Mouse (Mus musculus) common myeloid progenitor, adult 5-6 weeks (primary cell): ENCODE results near the gene Slain1. TPM values are rescaled to one million over a fixed set of nuclear protein-coding genes. Genes with fewer than 3 reads are reported as not detected.
A peak's percentile ranks its signal among the peaks of the same experiment; 100 is the strongest.

Source experiments
- ATAC-seq: replicated peaks from 2 replicates; pipeline ENCODE4 v1.8.0; 2016; ENCODE audit warnings: low read depth, mild to moderate bottlenecking, moderate TSS enrichment, inconsistent platforms; ENCODE audit not compliant: poor library complexity, severe bottlenecking
- total RNA-seq: library from RNA; stranded (forward); fragments of 200-1000, 187-1606 nt; gene quantifications from 2 replicates; pipeline ENCODE4 v1.2.3, GENCODE M21; 2017

Slain1 gene
- total RNA-seq, 1 experiment from 2014 or later = 11.9 TPM

DNA sequence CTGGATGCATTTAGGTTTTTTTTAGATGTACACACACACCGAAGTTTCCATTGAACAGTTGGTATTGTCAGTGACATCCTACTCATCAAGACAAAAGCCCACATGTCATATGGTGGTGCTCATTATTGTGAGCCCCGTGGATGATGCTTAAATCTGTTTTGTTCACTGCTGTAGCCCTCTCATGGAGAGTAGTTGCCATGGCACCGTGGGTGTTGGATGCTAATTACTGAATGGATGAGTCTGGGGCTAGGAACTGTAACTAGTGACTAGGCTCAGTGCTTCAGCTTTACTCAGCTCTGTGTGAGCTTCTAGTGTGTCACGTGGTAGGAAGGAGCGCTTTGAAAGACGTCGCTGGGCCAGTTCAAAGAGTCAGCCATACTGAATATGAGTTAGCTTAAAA is 13.0 kb downstream of the Slain1 start:
- no peak for ATAC-seq

DNA sequence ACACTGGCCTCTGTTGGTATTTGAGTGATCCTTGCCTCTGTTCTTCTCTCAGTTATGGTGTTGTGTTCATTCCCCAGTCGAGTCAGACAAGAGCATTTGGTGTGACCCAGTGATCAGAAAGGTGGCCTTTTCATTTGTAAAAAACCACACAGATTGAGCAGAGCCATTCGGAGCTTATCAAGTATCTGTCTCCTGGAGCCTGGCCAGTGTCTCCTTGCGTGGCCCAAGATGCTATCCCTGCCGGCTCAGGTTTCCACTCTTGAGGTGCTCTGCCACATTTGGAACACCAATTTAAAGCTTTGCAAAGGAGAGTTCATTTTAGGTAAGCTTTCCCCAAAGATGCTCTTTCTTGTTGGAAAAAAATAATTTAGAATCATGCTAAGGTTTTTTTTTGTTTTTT is 14.4 kb downstream of the Slain1 start:
- ATAC-seq = no peak

DNA sequence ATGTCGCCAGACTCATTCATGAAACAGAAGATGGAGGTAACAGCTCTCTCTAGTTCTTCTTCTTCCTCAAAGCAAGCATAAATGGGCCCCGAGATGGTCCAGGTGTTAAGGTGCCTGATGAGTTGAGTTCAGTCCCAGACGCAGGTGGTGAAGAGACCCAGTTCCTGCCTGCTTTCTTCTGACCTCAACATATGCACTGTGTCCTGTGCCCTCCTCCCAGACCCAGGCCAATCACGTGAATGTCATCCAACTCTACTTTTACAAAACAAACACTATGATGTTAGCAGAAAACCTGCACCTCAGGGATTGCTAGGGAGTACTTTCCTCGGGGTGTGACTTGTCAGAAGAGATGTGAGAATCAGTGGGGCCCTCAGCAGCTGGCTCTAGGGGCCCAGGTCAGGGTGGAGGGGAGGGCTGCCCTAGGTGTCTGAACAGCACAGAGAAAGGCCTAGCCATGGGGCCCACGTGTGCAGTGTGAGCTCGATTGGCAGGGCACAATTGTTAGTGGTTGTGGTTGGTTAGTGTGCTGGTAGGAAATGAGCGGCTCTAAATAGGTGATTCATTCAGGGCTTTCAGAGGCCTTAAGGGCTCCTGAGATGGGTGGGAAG is 16.4 kb downstream of the Slain1 start:
- ATAC-seq = no peak

DNA sequence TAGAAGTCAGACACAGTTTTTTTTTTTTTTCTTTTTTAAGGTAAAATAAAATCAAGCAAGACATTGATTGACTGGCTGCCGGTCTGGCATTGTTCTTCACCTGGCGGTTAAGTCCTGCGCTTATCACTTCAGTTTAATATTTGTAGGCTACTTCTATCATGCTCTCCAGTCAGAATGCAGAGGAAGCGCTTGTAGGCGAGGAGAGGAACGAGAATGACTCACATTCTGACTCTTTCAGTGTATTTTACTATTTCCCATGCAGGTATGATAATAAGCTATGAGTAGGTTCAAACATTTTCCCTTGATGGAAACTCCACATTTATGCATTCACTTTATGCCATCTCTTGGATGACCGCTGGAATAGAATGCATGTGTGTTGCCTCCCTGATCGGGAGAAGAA is 17.0 kb downstream of the Slain1 start:
- ATAC-seq = no peak

DNA sequence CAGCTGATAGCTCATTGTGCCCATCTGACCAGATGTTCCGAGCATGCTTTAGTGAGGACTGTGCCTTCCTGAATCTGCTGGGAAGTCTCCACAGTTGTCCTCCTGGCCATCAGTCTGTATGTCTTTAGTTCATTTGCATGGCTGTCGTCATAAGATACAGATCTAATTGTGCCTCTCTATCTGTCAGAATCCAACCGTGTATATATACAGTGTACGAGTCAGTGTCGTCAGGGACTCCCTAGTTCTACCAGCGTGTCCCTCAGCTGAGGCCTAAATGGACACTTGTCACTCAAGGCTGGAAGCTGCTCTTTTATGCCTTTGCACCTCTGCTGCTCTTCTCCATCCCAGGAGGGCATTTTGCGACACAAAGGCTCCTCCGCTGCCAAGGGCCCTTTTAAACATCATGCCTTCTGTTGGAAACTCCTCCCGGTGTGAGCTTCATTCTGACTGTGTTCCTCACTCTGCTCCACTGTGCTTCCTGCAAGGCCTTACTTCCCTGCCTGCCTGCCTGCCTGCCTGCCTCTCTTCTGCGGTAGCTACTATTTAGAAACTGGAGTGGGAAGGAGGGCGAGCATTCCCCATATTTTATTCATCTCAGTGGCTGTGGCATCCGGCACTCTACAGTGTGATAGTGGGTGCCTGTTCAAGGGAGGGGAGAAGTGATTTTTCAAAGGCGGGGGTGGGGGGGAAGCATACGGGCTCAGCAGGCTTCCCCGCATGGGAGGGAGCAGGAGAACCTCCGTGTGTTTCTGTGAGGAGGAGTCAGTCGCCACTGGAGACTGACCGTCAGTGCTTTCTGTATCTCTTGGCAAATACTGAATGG is 29.6 kb downstream of the Slain1 start:
- ATAC-seq = no peak

DNA sequence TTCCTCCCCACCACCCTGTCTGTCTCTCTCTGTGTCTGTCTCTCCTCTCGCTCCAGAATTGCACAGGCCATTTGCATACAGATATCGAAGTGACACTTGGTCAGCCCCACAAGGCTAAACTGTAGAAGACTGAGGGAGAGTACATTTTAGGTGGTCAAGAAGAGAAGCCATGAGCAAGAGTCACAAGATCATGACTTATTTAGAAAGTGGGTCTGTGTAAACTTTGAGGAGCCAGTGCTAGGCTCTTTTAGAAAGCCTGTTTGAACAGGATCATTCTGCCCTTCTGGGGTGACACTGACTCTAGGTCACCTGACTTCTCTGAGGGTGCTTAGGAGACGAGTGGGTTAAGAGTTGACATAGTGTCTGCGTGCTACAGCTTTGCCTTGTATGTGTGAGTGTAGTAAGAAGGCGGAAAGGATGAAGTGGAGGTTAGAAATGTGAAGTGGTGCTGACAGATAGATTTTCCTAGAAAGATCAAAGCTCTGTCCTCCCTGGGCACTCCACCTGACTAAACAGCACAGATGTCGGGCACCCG is 30.3 kb downstream of the Slain1 start:
- no peak for ATAC-seq

DNA sequence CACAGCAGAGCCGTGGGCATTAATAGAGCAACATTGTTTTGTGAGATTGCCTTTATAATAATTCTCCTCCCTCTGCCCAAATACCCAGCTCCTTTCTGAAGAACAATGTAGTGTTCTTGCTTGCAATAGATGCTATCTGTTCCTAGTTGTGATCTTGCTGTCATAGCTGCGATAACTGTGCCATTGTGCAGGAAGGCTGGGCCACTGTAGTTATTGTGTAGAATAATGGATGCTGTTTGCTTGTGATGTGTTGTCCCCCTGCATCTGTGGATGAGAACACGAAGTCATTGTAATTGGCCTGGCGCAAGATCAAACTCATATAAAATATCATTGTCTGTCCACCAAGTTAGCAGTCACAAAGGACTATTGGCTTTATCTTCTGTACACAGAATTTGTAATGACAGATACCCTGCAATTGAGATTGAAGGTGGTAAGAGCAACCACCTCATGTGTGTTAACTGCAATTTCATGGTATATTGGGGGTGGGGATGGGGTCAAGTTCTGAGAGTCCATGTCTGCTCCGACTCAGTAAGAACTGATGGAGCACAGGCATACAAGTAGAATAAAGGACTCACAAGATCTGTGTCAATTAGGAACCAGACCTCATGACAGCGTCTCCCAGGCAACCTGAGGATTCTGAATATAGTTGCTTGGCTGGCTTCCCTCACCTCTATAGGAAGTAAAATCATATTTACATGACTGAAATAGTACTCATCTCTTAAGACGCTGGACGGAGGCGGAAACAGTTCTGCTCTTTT is 32.8 kb downstream of the Slain1 start:
- ATAC-seq = no peak

- ATAC-seq = peak; percentile 56; the same call in 1 of the 2 replicates
These were observed 37.0 kb downstream of the Slain1 start for GRCm38 (mm10) chr14:103686994-103687393.

DNA sequence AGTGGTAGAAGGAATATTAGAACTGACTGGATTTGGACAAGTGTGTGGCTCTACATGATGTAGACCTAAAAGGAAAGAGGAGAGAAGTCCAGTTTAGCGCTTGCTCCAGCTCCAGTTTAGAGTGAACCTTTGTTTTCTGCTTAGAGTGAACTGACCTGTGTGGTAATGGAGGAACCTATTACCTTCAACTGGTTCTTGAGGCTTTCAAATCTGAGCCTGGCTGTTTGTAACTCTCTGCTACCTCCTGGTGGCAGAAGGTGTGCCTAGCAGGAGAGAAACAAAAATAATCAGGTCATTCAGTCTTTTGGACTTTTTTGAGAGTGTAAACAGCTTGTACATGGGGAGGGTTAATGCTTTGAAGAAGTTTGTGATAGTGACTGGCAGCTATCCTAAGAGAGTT is 44.3 kb downstream of the Slain1 start:
- ATAC-seq = peak; percentile 94

DNA sequence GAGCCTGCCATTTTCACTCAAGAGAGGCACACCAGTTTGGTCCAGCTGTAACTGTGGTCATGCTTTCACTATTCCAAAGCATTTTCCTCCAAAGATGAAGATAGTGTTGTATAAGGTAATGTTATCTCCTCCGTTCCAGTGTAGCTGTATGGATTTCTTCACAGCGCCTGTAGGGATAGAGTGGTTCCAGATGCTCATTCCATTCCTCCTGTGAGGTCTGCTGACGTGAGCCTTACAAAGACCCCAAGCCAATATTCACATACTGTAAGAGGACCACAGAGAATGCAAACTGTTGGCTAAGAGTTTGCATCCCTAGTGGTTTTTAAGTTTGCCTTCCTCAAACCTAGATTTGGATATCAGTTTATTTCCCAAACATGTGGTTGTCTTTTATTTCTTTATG is 45.6 kb downstream of the Slain1 start:
- ATAC-seq = no peak

GRCm38 (mm10) chr14:103697101-103697500 is 47.1 kb downstream of the Slain1 start:
- no peak for ATAC-seq

- ATAC-seq = no peak
These were observed 49.3 kb downstream of the Slain1 start for GRCm38 (mm10) chr14:103699308-103699707.

- no peak for ATAC-seq
These were observed 52.5 kb downstream of the Slain1 start for GRCm38 (mm10) chr14:103702516-103702915.

- ATAC-seq = no peak
These were observed 54.7 kb downstream of the Slain1 start for GRCm38 (mm10) chr14:103704771-103705170.

DNA sequence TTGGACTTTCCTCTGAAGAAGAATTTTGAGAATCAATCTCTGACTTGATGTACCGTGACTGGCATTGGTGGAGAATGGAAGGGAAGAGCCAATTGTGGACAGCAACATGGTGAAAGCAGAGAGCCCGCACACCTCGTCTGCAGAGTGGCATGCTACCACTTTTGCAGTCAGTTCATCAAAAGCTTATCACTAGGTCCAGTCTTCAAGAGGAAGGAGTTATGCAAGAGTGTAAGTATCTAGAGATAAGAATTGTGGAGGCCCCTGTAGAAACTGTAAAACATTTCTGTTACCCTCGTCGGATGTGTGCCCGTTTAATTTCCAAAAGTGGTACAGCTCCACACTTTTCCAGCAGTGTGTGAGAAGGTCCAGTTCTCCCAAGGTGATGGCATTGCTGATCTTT is 56.3 kb downstream of the Slain1 start:
- ATAC-seq = peak; percentile 87

GRCm38 (mm10) chr14:103708601-103709000 is 58.6 kb downstream of the Slain1 start:
- ATAC-seq = no peak

- no peak for ATAC-seq
These were observed 59.2 kb downstream of the Slain1 start for GRCm38 (mm10) chr14:103709261-103709660.

DNA sequence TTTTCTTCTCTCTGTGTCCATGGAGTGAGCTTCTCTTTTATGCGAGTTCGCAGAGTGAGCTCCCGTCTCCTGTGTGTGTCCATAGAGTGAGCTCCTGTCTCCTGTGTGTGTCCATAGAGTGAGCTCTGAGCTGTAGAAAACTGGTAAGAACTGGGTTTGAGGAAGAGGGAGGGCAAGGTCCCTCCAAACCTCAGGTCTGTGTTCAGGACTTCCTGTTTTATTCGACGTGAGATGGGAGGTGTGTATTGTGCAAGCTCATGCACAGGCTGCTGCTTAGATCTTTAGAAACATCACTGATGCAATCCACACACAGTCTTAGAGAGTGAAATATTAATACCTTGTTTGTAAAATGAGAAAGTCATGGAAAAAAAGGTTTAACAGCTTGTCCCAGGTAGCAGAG is 63.0 kb downstream of the Slain1 start:
- peak; percentile 93 for ATAC-seq

GRCm38 (mm10) chr14:103717516-103717915 is 67.5 kb downstream of the Slain1 start:
- no peak for ATAC-seq

DNA sequence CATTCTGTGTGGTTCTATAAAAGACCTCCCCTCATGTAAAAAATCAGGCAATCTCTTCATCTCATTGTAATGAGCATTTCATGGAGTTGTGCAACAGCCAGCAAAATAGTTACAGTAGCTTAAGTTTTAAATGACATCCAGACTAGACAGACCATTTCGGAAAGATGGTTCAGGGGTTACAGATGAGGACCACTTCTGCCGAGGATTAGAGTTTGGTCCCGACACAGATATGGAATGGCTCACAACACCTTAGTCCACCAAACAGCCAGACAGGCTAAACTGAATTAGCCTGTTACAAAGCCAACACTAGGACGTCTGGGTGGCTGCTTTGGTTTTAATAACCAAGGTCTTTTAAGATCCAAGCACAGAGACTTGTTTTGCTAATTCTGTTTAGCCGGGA is 68.0 kb downstream of the Slain1 start:
- ATAC-seq = no peak

- ATAC-seq = no peak
These were observed 68.4 kb downstream of the Slain1 start for GRCm38 (mm10) chr14:103718393-103718792.
